Mouse (Mus musculus) Patski (cell line): ENCODE data around the gene Nav3. TPM values are rescaled to one million over a fixed set of nuclear protein-coding genes. Genes with fewer than 3 reads are reported as not detected.
A peak's percentile ranks its signal among the peaks of the same experiment; 100 is the strongest.

Experiments used
- ATAC-seq: fragments of 100-300 bp; one replicate; pipeline ENCODE4 v1.8.0; 2021
- CTCF ChIA-PET: fragments of 350-600 bp; sonication (Branson Sonifier 250); formaldehyde crosslinking; loops from one replicate; lab custom pipeline; 2022; ENCODE audit warnings: inconsistent platforms; lab: Charles Lee
- POLR2A ChIA-PET: fragments of 350-600 bp; sonication (Branson Sonifier 250); formaldehyde crosslinking; loops from one replicate; lab custom pipeline; 2022; ENCODE audit warnings: antibody characterized with exemption, inconsistent platforms; lab: Charles Lee
- DNase-seq: peaks from one replicate; pipeline ENCODE4 v3.0.0-alpha.2; 2011; ENCODE audit warnings: low read depth, low spot score
- H3K27me3 ChIP-seq: fragments of 371-371 bp; one replicate; pipeline ENCODE4 v1.5.1; 2021
- CTCF ChIP-seq: fragments of 100-300 bp; IDR thresholded peaks from one replicate; pipeline ENCODE4 v1.5.1; 2021
- in situ Hi-C: fragments of 300-500 bp; cut with MboI; formaldehyde crosslinking; loops from 3 replicates; pipeline ENCODE4 v1.11.1; 2018; ENCODE audit warnings: low pct_unique_long_range_greater_than_20kb, mixed read lengths
- polyA plus RNA-seq: library from polyadenylated mRNA; unstranded; gene quantifications from one replicate; pipeline ENCODE4 v1.2.3, GENCODE M21; 2021

Gene Nav3
- polyA plus RNA-seq, 1 experiment from 2014 or later, result 2.4 TPM

- DNase-seq (no peak), ATAC-seq (no peak)
- ChIA-PET POLR2A (no interaction called here), CTCF (no interaction called here)
- H3K27me3 ChIP-seq, result no peaks in the 10 kb centered on the region
- TF ChIP-seq CTCF, result no peak
- in situ Hi-C loops, result no loop called here
Measured at GRCm38 (mm10) chr10:110120572-110120971, 335.4 kb downstream of the Nav3 start.

DNA sequence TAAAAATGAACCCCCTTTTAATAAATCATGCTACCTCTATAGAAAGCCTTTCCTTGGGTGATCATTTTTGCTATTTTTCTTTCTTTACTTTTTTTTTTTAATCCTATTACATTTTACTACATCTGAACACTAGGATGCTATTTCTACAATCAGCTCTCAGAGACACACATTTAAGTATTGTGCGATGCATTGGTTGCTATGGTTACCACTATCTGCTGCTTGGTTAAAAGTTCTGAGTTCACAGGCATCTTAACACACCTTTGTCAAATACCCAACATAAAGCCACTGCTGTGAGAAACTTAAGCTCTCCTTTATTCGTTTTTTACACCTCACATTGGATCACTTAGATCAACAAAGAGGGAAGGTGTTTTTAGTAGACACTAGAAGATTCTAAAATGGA is 338.7 kb downstream of the Nav3 start:
- no peak for TF ChIP-seq CTCF
- in situ Hi-C loops, result no loop called here
- CTCF ChIA-PET, result no interaction called here
- POLR2A ChIA-PET, result no interaction called here
- H3K27me3 ChIP-seq, result no peaks in the 10 kb centered on the region
- ATAC-seq (no peak), DNase-seq (no peak)

DNA sequence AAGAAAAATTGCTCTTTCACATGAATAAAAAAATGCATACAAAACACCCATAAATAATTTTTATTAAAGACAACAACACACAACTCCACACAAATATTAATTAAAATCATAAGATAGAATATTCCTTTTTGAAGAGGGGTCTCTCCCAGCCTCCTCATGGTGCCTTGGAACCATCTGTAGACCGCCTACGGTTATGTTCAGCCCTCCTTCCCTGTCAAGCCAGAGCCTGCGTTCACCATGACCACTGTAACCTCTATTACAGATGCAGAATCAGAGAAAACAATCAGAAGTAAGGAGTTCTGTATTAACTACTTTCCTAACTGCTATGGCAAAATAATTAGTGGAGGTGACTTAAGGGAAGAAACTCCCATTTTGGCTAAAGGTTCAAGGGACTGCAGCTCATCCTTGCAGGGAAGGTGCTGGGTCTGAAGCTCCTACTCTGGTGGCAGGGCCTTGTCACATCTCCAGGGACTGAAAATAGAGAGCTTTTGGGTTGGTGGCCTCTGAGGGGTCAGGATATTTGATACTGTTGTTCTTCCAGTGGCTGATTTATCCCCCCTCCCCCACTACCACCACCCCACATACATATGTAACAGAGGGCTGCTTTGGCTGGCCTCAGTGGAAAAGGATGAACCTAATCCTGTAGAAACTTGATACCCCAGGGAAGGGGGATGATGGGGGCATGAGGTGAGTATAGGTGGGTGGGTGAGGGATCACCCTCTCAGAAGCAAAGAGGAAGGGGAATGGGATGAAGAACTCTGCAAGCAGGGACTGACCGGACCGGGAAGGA is 343.1 kb downstream of the Nav3 start:
- ATAC-seq, result no peak
- ChIA-PET POLR2A (no interaction called here), CTCF (interaction anchor here (0.6 kb wide), 1 partner anchor 276 kb away, joined by 3 read pairs; no protein-coding TSS in a partner anchor)
- no peak for TF ChIP-seq CTCF
- in situ Hi-C loops, result no loop called here
- no peaks in the 10 kb centered on the region for H3K27me3 ChIP-seq
- no peak for DNase-seq

- no peaks in the 10 kb centered on the region for H3K27me3 ChIP-seq
- no peak for ATAC-seq
- ChIA-PET POLR2A (no interaction called here), CTCF (no interaction called here)
- in situ Hi-C loops, result no loop called here
- DNase-seq, result no peak
- no peak for TF ChIP-seq CTCF
Measured at GRCm38 (mm10) chr10:110103255-110103654, 352.7 kb downstream of the Nav3 start.

DNA sequence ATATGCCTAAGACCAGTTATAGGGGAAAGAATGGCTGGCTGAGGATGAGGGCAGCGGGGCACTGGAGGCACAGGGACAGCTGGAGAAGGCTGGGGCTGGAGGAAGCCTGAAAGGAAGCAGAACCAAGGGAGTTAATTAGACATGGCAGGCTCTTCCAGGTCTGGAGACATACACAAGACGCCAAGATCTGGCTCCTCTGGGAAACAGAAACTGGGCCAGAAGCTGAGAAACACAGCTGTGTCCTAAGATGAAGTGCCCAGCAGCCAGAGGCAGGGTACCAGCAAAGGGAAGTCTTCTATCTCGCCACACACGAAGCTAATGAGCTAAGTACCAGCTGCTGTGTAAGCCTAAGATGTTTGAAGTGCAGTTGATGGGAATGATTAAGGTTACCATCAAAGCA is 353.8 kb downstream of the Nav3 start:
- ATAC-seq, result no peak
- CTCF ChIA-PET, result no interaction called here
- POLR2A ChIA-PET, result no interaction called here
- DNase-seq, result no peak
- TF ChIP-seq CTCF, result no peak
- no peaks in the 10 kb centered on the region for H3K27me3 ChIP-seq
- in situ Hi-C loops, result no loop called here

- ATAC-seq (no peak), DNase-seq (no peak)
- in situ Hi-C loops, result loop anchor here (25.0 kb wide), 1 partner anchor 332 kb away; no protein-coding TSS in a partner anchor
- no peak for TF ChIP-seq CTCF
- POLR2A ChIA-PET, result no interaction called here
- H3K27me3 ChIP-seq, result peaks cover 8% of the 10 kb centered on the region
- CTCF ChIA-PET, result no interaction called here
Measured at GRCm38 (mm10) chr10:110094433-110094832, 361.6 kb downstream of the Nav3 start.

- TF ChIP-seq CTCF, result no peak
- POLR2A ChIA-PET, result no interaction called here
- DNase-seq (no peak), ATAC-seq (no peak)
- CTCF ChIA-PET, result interaction anchor here (1.1 to 1.6 kb wide), 2 partner anchors 9 to 41 kb away, joined by 4 to 5 read pairs; no protein-coding TSS in a partner anchor
- in situ Hi-C loops, result loop anchor here (5.0 to 25.0 kb wide), 2 partner anchors 166 to 326 kb away; no protein-coding TSS in a partner anchor
- H3K27me3 ChIP-seq, result peaks cover 8% of the 10 kb centered on the region
Measured at GRCm38 (mm10) chr10:110088444-110089061, 367.5 kb downstream of the Nav3 start.

GRCm38 (mm10) chr10:110085903-110086302 is 370.1 kb downstream of the Nav3 start:
- POLR2A ChIA-PET, result no interaction called here
- TF ChIP-seq CTCF, result no peak
- DNase-seq, result no peak
- in situ Hi-C loops, result loop anchor here (5.0 to 25.0 kb wide), 2 partner anchors 164 to 324 kb away; no protein-coding TSS in a partner anchor
- ATAC-seq, result no peak
- H3K27me3 ChIP-seq, result peaks cover 7% of the 10 kb centered on the region
- CTCF ChIA-PET, result no interaction called here

DNA sequence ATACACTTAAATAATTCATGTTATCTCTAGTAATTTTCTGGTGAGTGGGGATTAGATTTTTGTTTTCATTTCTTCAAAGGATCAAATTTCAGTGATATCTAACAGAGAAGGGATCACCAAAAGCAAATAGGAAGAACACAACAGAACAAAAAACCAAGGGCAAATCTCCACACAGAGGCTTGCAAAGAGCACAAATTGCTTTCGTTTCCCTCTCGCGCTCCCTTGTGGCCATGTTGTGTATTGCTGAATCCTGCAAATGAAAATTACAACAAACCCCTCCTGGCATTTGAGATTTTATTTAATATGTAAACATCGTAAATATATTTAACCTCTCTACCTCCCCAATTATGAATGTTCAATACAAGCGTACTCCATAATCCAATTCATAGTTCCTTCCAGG is 370.8 kb downstream of the Nav3 start:
- peaks cover 7% of the 10 kb centered on the region for H3K27me3 ChIP-seq
- ATAC-seq (no peak), DNase-seq (peak; percentile 4)
- in situ Hi-C loops, result loop anchor here (5.0 to 25.0 kb wide), 2 partner anchors 163 to 323 kb away; no protein-coding TSS in a partner anchor
- POLR2A ChIA-PET, result no interaction called here
- CTCF ChIA-PET, result no interaction called here
- peak; percentile 85 for TF ChIP-seq CTCF

- DNase-seq, result no peak
- CTCF ChIA-PET, result no interaction called here
- ATAC-seq, result no peak
- in situ Hi-C loops, result loop anchor here (25.0 kb wide), 1 partner anchor 314 kb away; no protein-coding TSS in a partner anchor
- POLR2A ChIA-PET, result no interaction called here
- no peak for TF ChIP-seq CTCF
- peaks cover 8% of the 10 kb centered on the region for H3K27me3 ChIP-seq
Measured at GRCm38 (mm10) chr10:110076575-110076974, 379.4 kb downstream of the Nav3 start.

GRCm38 (mm10) chr10:110072355-110072754 is 383.6 kb downstream of the Nav3 start:
- in situ Hi-C loops, result no loop called here
- CTCF ChIA-PET, result no interaction called here
- POLR2A ChIA-PET, result interaction anchor here (1.3 kb wide), 1 partner anchor 10 kb away, joined by 3 read pairs; no protein-coding TSS in a partner anchor

More at GRCm38 (mm10) chr10:110072355-110072754, 383.6 kb downstream of the Nav3 start:
- peaks cover 12% of the 10 kb centered on the region for H3K27me3 ChIP-seq
- ATAC-seq (no peak), DNase-seq (no peak)
- TF ChIP-seq CTCF, result no peak
